Mouse (Mus musculus) stomach, postnatal 0 days (tissue): Measurements from ENCODE around the gene Clec3a.

Experiments
- CTCF ChIP-seq: IDR thresholded peaks from 2 replicates; pipeline ENCODE4 v1.5.1; 2016; ENCODE audit warnings: antibody characterized with exemption, low read depth, mild to moderate bottlenecking, moderate library complexity
- EP300 ChIP-seq: optimal IDR thresholded peaks from 2 replicates; pipeline ENCODE3; 2016; ENCODE audit warnings: antibody characterized with exemption

- TF ChIP-seq CTCF, result peak; percentile 90
- no peak for TF ChIP-seq EP300
Measured at GRCm38 (mm10) chr8:114438236-114438635, 20.4 kb downstream of the Clec3a start.
